Mouse (Mus musculus) lung, adult 2 months (tissue): ENCODE measurements at regions not wholly inside any gene's neighbourhood (a gene's known extent, or its start where the extent isn't known, plus 50 kb on each side); places are given as distances from the start of the nearest gene placed in this dataset.

ENCODE experiments used
- CTCF ChIP-seq: fragments of 200-500 bp; IDR thresholded peaks from 2 replicates; pipeline ENCODE4 v1.5.1; 2011; ENCODE audit warnings: mild to moderate bottlenecking, low read length, control low read depth; ENCODE audit not compliant: insufficient read depth
- POLR2A ChIP-seq: fragments of 200-500 bp; IDR thresholded peaks from 2 replicates; pipeline ENCODE4 v1.6.1; 2011; ENCODE audit warnings: low read depth, mild to moderate bottlenecking, control low read depth, low read length, borderline replicate concordance; ENCODE audit errors: extremely low read depth

- no peak for TF ChIP-seq CTCF
- TF ChIP-seq POLR2A, result no peak
These were observed 156.8 kb upstream of the Nrp1 start for GRCm38 (mm10) chr8:128201635-128202034.
